Mouse (Mus musculus) hindlimb bud, embryonic 11.5 days (tissue): ENCODE measurements at regions not wholly inside any gene's neighbourhood (a gene's known extent, or its start where the extent isn't known, plus 50 kb on each side); places are given as distances from the start of the nearest gene placed in this dataset.
A peak's percentile ranks its signal among the peaks of the same experiment; 100 is the strongest.

ENCODE experiments used
- DNase-seq: peaks from one replicate; pipeline ENCODE4 v3.0.0-alpha.2; 2012; ENCODE audit warnings: low read depth, low spot score; ENCODE audit errors: extremely low spot score

- no peak for DNase-seq
Observed at GRCm38 (mm10) chr3:128014909-128015308, 118.8 kb upstream of the Fam241a start.

DNA sequence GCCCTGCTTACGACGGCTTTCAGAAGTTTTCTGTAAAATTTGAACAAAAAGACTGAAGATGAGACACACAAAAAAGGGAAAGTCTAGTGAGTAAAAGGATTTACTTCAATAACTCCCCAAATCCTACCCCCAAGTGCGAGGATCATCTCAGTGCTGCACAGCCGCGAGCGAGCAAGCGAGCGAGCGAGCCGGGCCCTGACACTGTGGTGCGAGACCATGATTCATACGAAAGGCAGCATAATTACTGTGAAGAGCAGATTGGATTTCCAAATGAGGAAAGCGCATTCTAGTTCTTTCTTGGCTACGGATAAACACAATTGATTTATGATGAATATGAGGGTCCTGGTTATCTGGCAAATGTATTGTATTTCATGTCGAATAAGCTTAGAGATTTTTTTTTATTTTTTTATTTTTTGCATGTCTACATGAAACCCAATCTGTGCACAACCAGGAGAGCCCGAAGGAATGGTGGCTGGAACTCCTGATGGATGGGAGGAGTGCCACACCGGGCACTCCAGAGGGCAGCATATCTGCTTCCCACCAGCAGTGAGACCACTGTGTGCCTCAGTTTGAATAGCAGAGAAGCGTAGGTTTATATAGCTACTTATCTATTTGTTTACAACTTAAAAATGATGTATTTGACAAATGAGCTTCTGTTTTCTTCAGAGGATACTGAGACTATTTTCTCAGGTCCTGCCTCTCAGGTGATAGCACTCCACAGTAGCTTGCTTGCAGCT is 106.9 kb upstream of the Fam241a start:
- DNase-seq: no peak

DNA sequence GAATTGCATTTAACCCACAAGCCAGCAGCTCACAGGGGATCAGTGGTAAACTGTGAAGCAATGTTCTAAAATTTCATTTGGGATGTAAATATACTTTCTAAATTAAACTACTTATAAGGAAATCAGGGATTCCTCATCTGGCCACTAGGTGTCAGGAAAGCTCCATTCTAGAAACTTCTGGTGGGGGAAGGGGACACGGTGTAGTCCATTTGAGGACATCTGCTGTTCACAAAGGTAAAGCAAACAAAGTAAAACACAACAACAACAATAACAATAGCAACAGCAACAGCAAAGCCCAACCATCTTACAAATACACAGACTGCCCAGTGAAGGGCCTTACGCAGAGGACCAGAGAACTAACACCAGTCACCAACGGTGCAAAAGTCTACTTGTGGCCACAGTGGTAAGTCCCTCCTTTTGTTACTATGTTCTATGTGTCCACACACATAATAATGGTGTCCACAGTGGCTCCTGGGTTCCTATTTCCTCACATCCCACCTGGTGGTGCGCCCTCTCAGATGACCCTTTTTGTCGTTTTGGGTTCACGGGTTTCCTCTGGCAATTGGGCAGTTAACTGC is 105.9 kb upstream of the Fam241a start:
- DNase-seq: peak; percentile 33

- DNase-seq: no peak
Observed at GRCm38 (mm10) chr3:127995678-127996077, 99.6 kb upstream of the Fam241a start.

GRCm38 (mm10) chr3:127987583-127987982 is 91.5 kb upstream of the Fam241a start:
- DNase-seq: no peak

- DNase-seq: no peak
Observed at GRCm38 (mm10) chr3:127985165-127985564, 89.0 kb upstream of the Fam241a start.

- no peak for DNase-seq
Observed at GRCm38 (mm10) chr3:127977240-127977639, 81.1 kb upstream of the Fam241a start.

GRCm38 (mm10) chr3:127970891-127971290 is 74.8 kb upstream of the Fam241a start:
- DNase-seq: peak; percentile 66

DNA sequence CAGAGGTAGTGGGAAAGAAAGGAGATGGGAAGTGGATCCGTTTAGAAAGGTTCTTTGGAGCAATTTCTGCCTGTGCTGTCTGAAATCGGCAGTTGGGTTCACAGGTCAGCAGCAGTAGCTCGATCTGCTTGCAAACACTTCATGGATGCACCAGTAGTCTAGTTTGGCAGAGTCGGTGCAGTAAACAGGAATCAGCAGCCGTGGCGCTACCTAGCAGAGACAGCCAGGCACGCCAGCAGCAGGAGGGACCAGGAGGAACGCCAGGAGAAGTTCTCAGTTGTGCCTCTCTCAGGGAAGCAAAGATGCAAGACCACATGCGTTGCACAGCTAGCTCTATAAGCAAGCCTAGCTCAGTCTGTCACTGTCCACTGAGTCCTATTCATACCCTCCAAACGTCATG is 71.0 kb upstream of the Fam241a start:
- DNase-seq: no peak

GRCm38 (mm10) chr3:127966214-127966613 is 70.1 kb upstream of the Fam241a start:
- DNase-seq: no peak

GRCm38 (mm10) chr3:127958919-127959684 is 63.0 kb upstream of the Fam241a start:
- no peak for DNase-seq

DNA sequence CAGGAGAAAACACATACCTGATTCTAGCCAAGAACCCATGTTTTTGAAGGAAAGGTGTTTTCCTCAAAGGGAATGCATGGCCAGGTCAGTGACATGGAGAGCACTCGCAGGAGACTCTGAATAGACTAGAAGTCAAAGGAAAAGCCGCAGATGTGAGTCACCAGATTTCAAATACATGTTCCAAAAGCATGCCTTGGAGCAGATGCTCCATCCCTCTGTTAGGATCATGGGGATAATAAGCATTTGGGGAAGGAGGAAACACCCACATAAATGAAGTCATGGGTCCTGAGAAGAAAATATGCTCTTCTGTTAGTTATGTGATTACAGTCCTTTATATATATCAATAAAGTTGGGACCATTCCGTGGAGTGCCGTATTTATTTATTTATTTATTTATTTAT is 58.7 kb upstream of the Fam241a start:
- no peak for DNase-seq

- DNase-seq: no peak
Observed at GRCm38 (mm10) chr3:127953610-127954009, 57.5 kb upstream of the Fam241a start.

DNA sequence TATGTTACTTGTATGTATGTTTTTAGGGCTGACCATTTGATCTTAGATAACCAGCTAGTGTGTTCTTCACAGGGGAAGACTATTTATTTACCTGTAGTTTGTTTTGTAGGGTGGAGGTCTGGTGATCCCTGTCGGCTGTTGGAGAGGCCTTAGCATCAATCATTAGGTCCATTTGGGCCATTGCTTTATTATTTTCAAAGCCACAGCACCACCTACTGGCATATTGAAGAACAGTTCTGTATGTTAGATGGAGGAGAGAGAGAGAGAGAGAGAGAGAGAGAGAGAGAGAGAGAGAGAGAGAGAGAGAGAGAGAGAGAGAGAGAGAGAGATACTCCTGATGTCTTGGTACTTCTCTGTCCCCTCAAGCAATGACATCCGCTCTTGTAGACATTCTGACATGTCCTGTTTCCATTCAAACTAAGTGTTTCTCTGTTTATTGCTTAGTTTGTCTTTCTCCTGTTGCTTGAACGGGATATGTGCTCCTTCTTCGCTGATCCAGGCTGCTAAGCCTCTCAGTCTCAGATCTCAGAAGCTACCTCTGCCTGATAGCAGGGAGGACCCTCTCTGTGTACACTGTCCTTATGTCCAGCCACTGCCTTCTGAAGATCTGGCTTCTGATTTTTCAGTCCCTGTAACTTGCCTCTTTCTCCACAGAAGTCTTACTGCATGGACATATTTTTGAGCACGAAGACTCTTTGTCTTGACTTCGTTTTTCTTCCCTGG is 52.9 kb upstream of the Fam241a start:
- peak; percentile 69 for DNase-seq

GRCm38 (mm10) chr3:127948326-127948725 is 52.2 kb upstream of the Fam241a start:
- no peak for DNase-seq
